Mouse (Mus musculus): ENCODE results near the gene Grin2d. TPM values are rescaled to one million over a fixed set of nuclear protein-coding genes. Genes with fewer than 3 reads are reported as not detected.

Gene Grin2d
- polyA plus RNA-seq, 1 experiment from 2014 or later: 0.15 TPM

DNA sequence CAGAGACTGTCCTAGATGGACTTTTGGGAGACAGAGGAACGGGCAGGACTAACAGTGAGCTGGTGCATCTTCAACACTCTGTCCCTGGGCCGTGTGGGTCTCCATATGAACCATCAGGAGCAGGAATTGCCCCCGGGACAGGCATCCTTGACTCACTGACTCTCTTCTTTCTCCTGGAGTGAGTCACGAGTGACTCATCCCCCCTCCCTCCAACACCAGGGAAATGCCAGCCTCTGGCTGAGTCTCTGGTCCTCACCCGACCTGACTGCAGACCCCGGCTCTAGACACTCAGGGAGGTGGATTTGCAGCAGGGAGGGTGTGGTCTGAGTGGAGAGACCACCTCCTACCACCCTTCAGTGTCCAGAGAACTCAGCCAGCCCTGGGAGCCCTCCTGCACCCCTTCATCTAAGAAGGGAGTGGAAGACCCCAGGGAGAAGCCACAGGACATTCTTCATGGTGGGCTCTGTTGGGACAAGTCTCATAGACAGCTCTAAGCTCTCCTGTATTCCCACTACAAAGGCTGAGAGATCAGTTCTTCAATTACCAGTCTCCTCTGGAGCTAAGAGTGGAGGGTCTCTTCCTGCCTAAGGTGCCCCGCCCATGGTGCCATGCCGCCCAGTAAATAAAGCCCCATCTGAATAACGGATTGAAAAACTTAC, 42.5 kb upstream of the Grin2d start:
- H3K4me3 ChIP-seq (ENCODE audit: control insufficient read depth in 1 of 2, insufficient read depth in 1 of 2, low read depth in 1 of 2, low read length in 2 of 2): peak overlapping the region; percentile 48 to 49
- 34% methylated on average over 9 of the region's 9 CpGs for WGBS
- peaks cover 5% of the 10 kb centered on the region; the same call in 1 of the 2 replicates for H3K36me3 ChIP-seq (ENCODE audit: control insufficient read depth, insufficient read depth, low read length)
- H3K9ac ChIP-seq (ENCODE audit: low read length): peak overlapping the region; percentile 72
- no peaks in the 10 kb centered on the region for H3K9me3 ChIP-seq (ENCODE audit: control insufficient read depth, low read length)
- H3K4me1 ChIP-seq (ENCODE audit: control insufficient read depth in 2 of 2, insufficient read depth in 2 of 2, low read length in 2 of 2): peaks cover 28 to 31% of the 10 kb centered on the region in 2 experiments
- no peaks in the 10 kb centered on the region for H3K27me3 ChIP-seq (ENCODE audit: control insufficient read depth, insufficient read depth, low read length)
- ATAC-seq (ENCODE audit: insufficient number of reproducible peaks, insufficient read depth, low FRiP score, low read depth): no peak
- peak overlapping the region; percentile 71 to 80 for H3K27ac ChIP-seq (replicated peaks in 1 of 2; ENCODE audit: control insufficient read depth in 1 of 2, insufficient read depth in 1 of 2, low read depth in 2 of 2, low read length in 2 of 2)
- H3K4me2 ChIP-seq (ENCODE audit: low read length): peak overlapping the region; percentile 62

DNA sequence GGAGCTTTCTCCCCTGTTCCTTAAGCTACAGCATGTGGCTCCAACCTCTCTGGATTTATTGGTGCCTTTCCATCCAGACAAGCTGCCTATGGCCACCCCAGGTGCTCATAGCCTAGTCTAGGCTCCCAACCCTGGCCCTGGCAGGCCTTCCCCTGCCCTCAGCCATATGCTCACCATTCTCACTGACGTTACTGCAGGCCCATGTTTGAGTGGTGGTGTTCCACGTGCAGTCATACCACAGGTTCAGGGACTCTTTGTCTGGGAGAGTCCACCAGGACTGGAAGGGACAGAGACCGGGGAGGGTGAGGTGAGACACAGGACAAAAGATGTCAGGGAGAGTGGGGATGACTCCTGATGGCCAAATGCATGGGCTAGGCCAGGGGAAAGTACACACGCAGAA, 41.6 kb upstream of the Grin2d start:
- Histone ChIP-seq H3K27ac (replicated peaks in 1 of 2; ENCODE audit: control insufficient read depth in 1 of 2, insufficient read depth in 1 of 2, low read depth in 2 of 2, low read length in 2 of 2) (no peak overlapping the region), H3K4me3 (ENCODE audit: control insufficient read depth in 1 of 2, insufficient read depth in 1 of 2, low read depth in 1 of 2, low read length in 2 of 2) (peak overlapping the region; percentile 48 to 49; a peak in 2 of 4 replicates), H3K27me3 (ENCODE audit: control insufficient read depth, insufficient read depth, low read length) (no peaks in the 10 kb centered on the region), H3K4me1 (ENCODE audit: control insufficient read depth in 2 of 2, insufficient read depth in 2 of 2, low read length in 2 of 2) (peaks cover 28 to 31% of the 10 kb centered on the region in 2 experiments), H3K36me3 (ENCODE audit: control insufficient read depth, insufficient read depth, low read length) (peaks cover 5% of the 10 kb centered on the region; the same call in 1 of the 2 replicates), H3K9me3 (ENCODE audit: control insufficient read depth, low read length) (no peaks in the 10 kb centered on the region), H3K9ac (ENCODE audit: low read length) (peak overlapping the region; percentile 72; the same call in 1 of the 2 replicates), H3K4me2 (ENCODE audit: low read length) (peak overlapping the region; percentile 62)
- no peak for ATAC-seq (ENCODE audit: insufficient number of reproducible peaks, insufficient read depth, low FRiP score, low read depth)
- WGBS: 71% methylated on average over 4 of the region's 4 CpGs

DNA sequence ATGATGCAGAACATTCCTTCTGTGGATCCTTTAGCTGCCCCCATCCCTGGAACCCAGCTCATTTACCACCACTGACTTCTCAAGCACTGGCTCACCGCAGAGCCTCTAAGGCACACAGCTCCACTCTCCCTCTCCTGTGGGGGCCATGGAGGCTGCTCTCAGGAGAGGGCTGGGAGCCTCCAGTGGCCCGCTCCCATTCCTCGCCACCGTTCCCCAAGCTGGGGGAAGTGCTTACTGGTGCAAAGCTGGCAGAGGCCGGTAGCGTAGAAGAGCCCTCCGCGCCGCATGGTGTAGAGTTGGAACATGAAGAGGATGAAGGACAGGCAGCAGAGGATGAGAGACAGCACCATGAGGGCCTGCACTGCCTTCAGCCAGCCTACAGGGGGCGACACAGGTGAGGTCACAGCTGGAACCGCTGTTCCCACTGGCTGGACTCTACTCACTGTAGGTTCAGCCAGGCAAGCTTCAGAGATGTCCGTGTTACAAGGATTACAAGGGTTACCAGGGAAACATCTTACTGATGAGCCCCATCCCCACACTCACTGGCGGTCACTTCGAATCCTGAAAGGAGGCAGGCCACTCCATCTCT, 41.0 kb upstream of the Grin2d start:
- Histone ChIP-seq H3K36me3 (ENCODE audit: control insufficient read depth, insufficient read depth, low read length) (peaks cover 6% of the 10 kb centered on the region), H3K9me3 (ENCODE audit: control insufficient read depth, low read length) (no peaks in the 10 kb centered on the region), H3K4me1 (ENCODE audit: control insufficient read depth in 2 of 2, insufficient read depth in 2 of 2, low read length in 2 of 2) (peaks cover 27 to 28% of the 10 kb centered on the region in 2 experiments), H3K27ac (replicated peaks in 1 of 2; ENCODE audit: control insufficient read depth in 1 of 2, insufficient read depth in 1 of 2, low read depth in 2 of 2, low read length in 2 of 2) (no peak overlapping the region), H3K27me3 (ENCODE audit: control insufficient read depth, insufficient read depth, low read length) (no peaks in the 10 kb centered on the region), H3K9ac (ENCODE audit: low read length) (no peak overlapping the region), H3K4me2 (ENCODE audit: low read length) (no peak overlapping the region; the same call in 1 of the 2 replicates), H3K4me3 (ENCODE audit: control insufficient read depth in 1 of 2, insufficient read depth in 1 of 2, low read depth in 1 of 2, low read length in 2 of 2) (no peak overlapping the region)
- no peak for ATAC-seq (ENCODE audit: insufficient number of reproducible peaks, insufficient read depth, low FRiP score, low read depth)
- WGBS: 67% methylated on average over 14 of the region's 14 CpGs

- no peak overlapping the region for H3K9ac ChIP-seq (ENCODE audit: low read length)
- H3K4me1 ChIP-seq (ENCODE audit: control insufficient read depth in 2 of 2, insufficient read depth in 2 of 2, low read length in 2 of 2): peaks cover 23 to 28% of the 10 kb centered on the region in 2 experiments
- peaks cover 14% of the 10 kb centered on the region for H3K36me3 ChIP-seq (ENCODE audit: control insufficient read depth, insufficient read depth, low read length)
- no peak overlapping the region for H3K4me2 ChIP-seq (ENCODE audit: low read length)
- H3K9me3 ChIP-seq (ENCODE audit: control insufficient read depth, low read length): no peaks in the 10 kb centered on the region
- H3K27me3 ChIP-seq (ENCODE audit: control insufficient read depth, insufficient read depth, low read length): no peaks in the 10 kb centered on the region
- no peak overlapping the region for H3K27ac ChIP-seq (replicated peaks in 1 of 2; ENCODE audit: control insufficient read depth in 1 of 2, insufficient read depth in 1 of 2, low read depth in 2 of 2, low read length in 2 of 2)
- 84% methylated on average over 15 of the region's 15 CpGs for WGBS
- H3K4me3 ChIP-seq (ENCODE audit: control insufficient read depth in 1 of 2, insufficient read depth in 1 of 2, low read depth in 1 of 2, low read length in 2 of 2): no peak overlapping the region
- ATAC-seq (ENCODE audit: insufficient number of reproducible peaks, insufficient read depth, low FRiP score, low read depth): no peak
Observed at GRCm38 (mm10) chr7:45917926-45918325, 39.7 kb upstream of the Grin2d start.

DNA sequence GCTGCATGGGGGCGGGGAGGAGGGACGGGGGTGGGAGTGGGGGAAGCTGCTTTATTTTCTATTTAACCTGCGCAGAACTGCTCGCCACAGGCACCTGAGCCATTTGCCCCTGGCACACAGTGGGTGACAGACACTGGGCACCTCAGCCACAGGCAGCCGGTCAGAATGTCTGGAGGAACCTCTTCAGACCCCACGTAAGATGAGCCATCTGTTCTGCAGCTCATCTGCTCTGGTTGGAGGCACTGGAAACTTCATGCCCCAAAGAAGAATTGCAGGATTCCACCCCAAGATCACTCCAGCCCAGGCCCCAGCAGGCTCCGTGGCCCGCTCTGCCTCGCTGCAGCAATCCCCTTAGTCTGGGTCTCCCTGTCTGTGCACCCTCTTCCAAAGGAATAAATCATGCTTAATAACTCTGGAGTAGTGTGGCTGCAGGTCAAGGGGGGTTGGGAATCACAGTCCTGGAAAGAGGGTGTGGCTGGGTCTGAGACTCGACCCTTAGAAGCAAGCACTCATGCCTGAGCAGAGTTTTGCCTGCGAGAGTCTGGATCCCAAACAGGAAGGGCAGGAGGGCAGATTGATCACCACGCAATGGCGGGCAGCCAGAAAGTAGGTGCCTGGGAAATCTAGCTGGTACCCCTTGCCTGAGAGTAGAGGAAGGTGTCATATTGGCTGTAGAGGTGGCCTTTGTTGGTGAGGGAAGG, 39.0 kb upstream of the Grin2d start:
- peak overlapping the region; percentile 66 for H3K9ac ChIP-seq (ENCODE audit: low read length)
- H3K4me2 ChIP-seq (ENCODE audit: low read length): peak overlapping the region; percentile 61
- H3K27ac ChIP-seq (replicated peaks in 1 of 2; ENCODE audit: control insufficient read depth in 1 of 2, insufficient read depth in 1 of 2, low read depth in 2 of 2, low read length in 2 of 2): peak overlapping the region; percentile 24 to 34; a peak in 3 of 4 replicates
- peaks cover 14% of the 10 kb centered on the region for H3K36me3 ChIP-seq (ENCODE audit: control insufficient read depth, insufficient read depth, low read length)
- H3K4me1 ChIP-seq (ENCODE audit: control insufficient read depth in 2 of 2, insufficient read depth in 2 of 2, low read length in 2 of 2): peaks cover 17 to 21% of the 10 kb centered on the region in 2 experiments
- H3K9me3 ChIP-seq (ENCODE audit: control insufficient read depth, low read length): no peaks in the 10 kb centered on the region
- H3K4me3 ChIP-seq (ENCODE audit: control insufficient read depth in 1 of 2, insufficient read depth in 1 of 2, low read depth in 1 of 2, low read length in 2 of 2): peak overlapping the region in 1 of 2 experiments; percentile 34; a peak in 1 of 4 replicates
- ATAC-seq (ENCODE audit: insufficient number of reproducible peaks, insufficient read depth, low FRiP score, low read depth): no peak
- WGBS: 35% methylated on average over 13 of the region's 13 CpGs
- H3K27me3 ChIP-seq (ENCODE audit: control insufficient read depth, insufficient read depth, low read length): no peaks in the 10 kb centered on the region

DNA sequence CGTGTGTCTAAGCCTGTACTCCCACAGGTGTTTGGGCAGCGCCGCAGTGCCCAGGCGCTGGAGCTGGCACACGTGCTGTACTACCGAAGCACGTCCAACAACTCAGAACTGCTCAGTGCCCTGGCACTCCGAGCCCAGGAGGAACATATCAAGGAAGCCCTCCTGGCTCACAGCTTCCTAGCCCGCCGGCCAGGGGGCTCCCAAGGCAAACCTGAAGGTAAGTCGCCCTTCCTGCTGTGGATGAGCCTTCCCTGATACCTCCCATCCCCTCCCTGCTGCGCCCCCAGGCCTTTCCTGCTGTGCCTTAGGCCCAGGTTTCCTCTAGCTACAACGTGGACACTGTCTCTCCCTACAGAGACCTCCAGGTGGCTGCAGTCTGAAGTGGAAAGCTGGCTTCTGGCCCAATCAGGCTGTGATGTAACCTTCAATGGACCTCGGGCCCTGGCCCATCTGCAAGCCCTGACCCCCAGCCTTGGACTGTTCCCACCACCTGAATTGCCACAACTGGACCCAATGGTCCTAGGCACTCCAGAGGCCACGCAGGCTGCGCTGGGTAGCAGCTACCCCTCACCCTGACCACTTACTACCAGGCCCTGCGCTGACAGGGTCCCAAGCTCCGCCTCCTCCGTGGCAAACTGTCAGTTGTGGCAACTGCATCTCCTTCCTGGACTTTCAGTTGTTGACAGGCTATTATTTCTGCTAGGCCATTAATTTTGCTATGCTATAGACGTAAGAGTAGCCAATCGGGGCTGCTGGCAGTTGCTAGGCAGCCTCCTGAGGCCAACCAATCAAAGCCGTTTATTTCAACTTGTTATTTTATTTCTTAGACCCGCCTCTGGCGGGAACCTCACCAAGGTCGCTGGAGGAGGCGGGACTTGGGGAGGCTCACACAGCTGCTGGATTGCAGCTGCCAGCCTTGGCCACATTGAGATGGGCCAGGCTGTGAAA, 38.2 kb upstream of the Grin2d start:
- Histone ChIP-seq H3K9ac (ENCODE audit: low read length) (peak overlapping the region; percentile 66), H3K4me3 (ENCODE audit: control insufficient read depth in 1 of 2, insufficient read depth in 1 of 2, low read depth in 1 of 2, low read length in 2 of 2) (peak overlapping the region; percentile 34), H3K4me2 (ENCODE audit: low read length) (peak overlapping the region; percentile 61)

GRCm38 (mm10) chr7:45915011-45915410, 36.8 kb upstream of the Grin2d start:
- Histone ChIP-seq H3K36me3 (ENCODE audit: control insufficient read depth, insufficient read depth, low read length) (peaks cover 19% of the 10 kb centered on the region), H3K27ac (replicated peaks in 1 of 2; ENCODE audit: control insufficient read depth in 1 of 2, insufficient read depth in 1 of 2, low read depth in 2 of 2, low read length in 2 of 2) (no peak overlapping the region), H3K27me3 (ENCODE audit: control insufficient read depth, insufficient read depth, low read length) (no peaks in the 10 kb centered on the region), H3K4me2 (ENCODE audit: low read length) (no peak overlapping the region), H3K4me1 (ENCODE audit: control insufficient read depth in 2 of 2, insufficient read depth in 2 of 2, low read length in 2 of 2) (peaks cover 14 to 19% of the 10 kb centered on the region in 2 experiments), H3K9me3 (ENCODE audit: control insufficient read depth, low read length) (no peaks in the 10 kb centered on the region), H3K4me3 (ENCODE audit: control insufficient read depth in 1 of 2, insufficient read depth in 1 of 2, low read depth in 1 of 2, low read length in 2 of 2) (no peak overlapping the region), H3K9ac (ENCODE audit: low read length) (no peak overlapping the region)
- WGBS: 89% methylated on average over 5 of the region's 5 CpGs
- no peak for ATAC-seq (ENCODE audit: insufficient number of reproducible peaks, insufficient read depth, low FRiP score, low read depth)

More for the DNA sequence above, 38.2 kb upstream of the Grin2d start:
- Histone ChIP-seq H3K27ac (replicated peaks in 1 of 2; ENCODE audit: control insufficient read depth in 1 of 2, insufficient read depth in 1 of 2, low read depth in 2 of 2, low read length in 2 of 2) (peak overlapping the region; percentile 31 to 34), H3K27me3 (ENCODE audit: control insufficient read depth, insufficient read depth, low read length) (no peaks in the 10 kb centered on the region), H3K9me3 (ENCODE audit: control insufficient read depth, low read length) (no peaks in the 10 kb centered on the region), H3K36me3 (ENCODE audit: control insufficient read depth, insufficient read depth, low read length) (peaks cover 14% of the 10 kb centered on the region), H3K4me1 (ENCODE audit: control insufficient read depth in 2 of 2, insufficient read depth in 2 of 2, low read length in 2 of 2) (peaks cover 15 to 19% of the 10 kb centered on the region in 2 experiments)
- ATAC-seq (ENCODE audit: insufficient number of reproducible peaks, insufficient read depth, low FRiP score, low read depth): peak; percentile 60
- WGBS: 38% methylated on average over 26 of the region's 26 CpGs

Measured in heart, embryonic 14.5 days (tissue).